Mouse (Mus musculus): ENCODE data around the gene Tns4. TPM values are rescaled to one million over a fixed set of nuclear protein-coding genes. Genes with fewer than 3 reads are reported as not detected.

Gene Tns4
- total and polyA plus RNA-seq, 2 experiments from 2014 or later = 0.05 to 0.69 TPM

DNA sequence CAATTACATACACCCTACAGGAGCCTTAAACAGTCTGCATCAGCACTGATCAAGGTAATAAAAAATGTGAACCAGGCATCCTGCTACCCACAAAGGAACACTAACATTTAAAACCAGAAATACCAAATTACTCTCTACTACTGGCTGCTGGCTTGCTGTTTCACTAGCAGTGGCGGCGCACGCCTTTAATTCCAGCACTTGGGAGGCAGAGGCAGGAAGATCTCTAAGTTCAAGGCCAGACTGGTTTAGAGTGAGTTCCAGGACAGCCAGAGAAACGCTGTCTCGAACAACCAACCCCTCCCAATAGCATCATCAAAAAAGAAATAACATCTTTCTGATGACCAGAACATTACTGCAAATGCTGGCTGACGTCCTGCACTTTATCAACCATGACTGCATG, 69.3 kb downstream of the Tns4 start:
- DNase-seq (ENCODE audit: low spot score) = no peak
- no peak for ATAC-seq (ENCODE audit: insufficient read depth, low read depth)
- no peak for TF ChIP-seq CTCF (IDR thresholded peaks at IDR 0.05; ENCODE audit: low read depth)
- TF ChIP-seq EP300 (IDR thresholded peaks at IDR 0.05; ENCODE audit: low read depth) = no peak
- Histone ChIP-seq H3K4me3 (ENCODE audit: low read depth, low read length) (no peak overlapping the region), H3K27ac (ENCODE audit: low read depth) (no peak overlapping the region), H3K36me3 (replicated peaks; ENCODE audit: control insufficient read depth, insufficient read depth, low read length) (peaks cover 49% of the 10 kb centered on the region), H3K4me2 (ENCODE audit: low read depth, low read length) (no peak overlapping the region), H3K9ac (replicated peaks; ENCODE audit: low read depth, low read length) (no peak overlapping the region), H3K9me3 (replicated peaks; ENCODE audit: control insufficient read depth, low read length) (no peaks in the 10 kb centered on the region), H3K27me3 (ENCODE audit: control insufficient read depth, insufficient read depth, low read length) (no peaks in the 10 kb centered on the region), H3K4me1 (ENCODE audit: control insufficient read depth, insufficient read depth) (peaks cover 9% of the 10 kb centered on the region)
- WGBS = 95% methylated on average over 6 of the region's 6 CpGs

Other genes starting within 250 kb of the Tns4 start
- gene Wipf2, start 225.7 kb downstream of the Tns4 start, total RNA-seq (2014; rRNA removed; ENCODE audit: low replicate concordance) = 3.4 and 6.2 TPM in 2 replicates
- 1.5 and 1.8 TPM in 2 replicates for gene Wipf2, start 225.7 kb downstream of the Tns4 start, polyA plus RNA-seq (2015; fragmentation: Nextera tagmentation; extraction: Ambion mirVana)
- 1.4 and 2.2 TPM in 2 replicates for gene Cdc6, start 181.5 kb downstream of the Tns4 start, total RNA-seq (2014; rRNA removed; ENCODE audit: low replicate concordance)
- gene Cdc6, start 181.5 kb downstream of the Tns4 start, polyA plus RNA-seq (2015; fragmentation: Nextera tagmentation; extraction: Ambion mirVana) = 4.2 and 4.5 TPM in 2 replicates
- gene Rara, start 161.5 kb downstream of the Tns4 start, total RNA-seq (2014; rRNA removed; ENCODE audit: low replicate concordance) = 24.0 and 36.2 TPM in 2 replicates
- gene Rara, start 161.5 kb downstream of the Tns4 start, polyA plus RNA-seq (2015; fragmentation: Nextera tagmentation; extraction: Ambion mirVana) = 14.7 and 15.8 TPM in 2 replicates
- 4.2 and 14.7 TPM in 2 replicates for gene Gjd3, start 106.3 kb downstream of the Tns4 start, total RNA-seq (2014; rRNA removed; ENCODE audit: low replicate concordance)
- 5.8 and 6.3 TPM in 2 replicates for gene Gjd3, start 106.3 kb downstream of the Tns4 start, polyA plus RNA-seq (2015; fragmentation: Nextera tagmentation; extraction: Ambion mirVana)
- 52.9 and 91.1 TPM in 2 replicates for gene Top2a, start 65.1 kb downstream of the Tns4 start, total RNA-seq (2014; rRNA removed; ENCODE audit: low replicate concordance)
- gene Top2a, start 65.1 kb downstream of the Tns4 start, polyA plus RNA-seq (2015; fragmentation: Nextera tagmentation; extraction: Ambion mirVana) = 38.2 and 38.9 TPM in 2 replicates
- 221 and 277 TPM in 2 replicates for gene Igfbp4, start 48.1 kb downstream of the Tns4 start, total RNA-seq (2014; rRNA removed; ENCODE audit: low replicate concordance)
- gene Igfbp4, start 48.1 kb downstream of the Tns4 start, polyA plus RNA-seq (2015; fragmentation: Nextera tagmentation; extraction: Ambion mirVana) = 186 and 201 TPM in 2 replicates
- gene Ccr7, start 65.8 kb upstream of the Tns4 start, total RNA-seq (2014; rRNA removed; ENCODE audit: low replicate concordance) = 0.73 TPM in 1 of 2 replicates, not detected in the other
- 0.11 TPM in 2 replicates for gene Ccr7, start 65.8 kb upstream of the Tns4 start, polyA plus RNA-seq (2015; fragmentation: Nextera tagmentation; extraction: Ambion mirVana)
- 53.6 and 96.9 TPM in 2 replicates for gene Smarce1, start 141.7 kb upstream of the Tns4 start, total RNA-seq (2014; rRNA removed; ENCODE audit: low replicate concordance)
- gene Smarce1, start 141.7 kb upstream of the Tns4 start, polyA plus RNA-seq (2015; fragmentation: Nextera tagmentation; extraction: Ambion mirVana) = 115 and 126 TPM in 2 replicates
- gene Krt222, start 154.8 kb upstream of the Tns4 start, total RNA-seq (2014; rRNA removed; ENCODE audit: low replicate concordance) = 4.5 and 5.7 TPM in 2 replicates
- 6.9 and 7.9 TPM in 2 replicates for gene Krt222, start 154.8 kb upstream of the Tns4 start, polyA plus RNA-seq (2015; fragmentation: Nextera tagmentation; extraction: Ambion mirVana)
- gene Krt24, start 196.0 kb upstream of the Tns4 start, total RNA-seq (2014; rRNA removed; ENCODE audit: low replicate concordance) = not detected in 2 replicates
- gene Krt24, start 196.0 kb upstream of the Tns4 start, polyA plus RNA-seq (2015; fragmentation: Nextera tagmentation; extraction: Ambion mirVana) = not detected in 2 replicates
- gene Krt25, start 233.6 kb upstream of the Tns4 start, total RNA-seq (2014; rRNA removed; ENCODE audit: low replicate concordance) = not detected in 2 replicates
- 0.07 and 0.12 TPM in 2 replicates for gene Krt25, start 233.6 kb upstream of the Tns4 start, polyA plus RNA-seq (2015; fragmentation: Nextera tagmentation; extraction: Ambion mirVana)
- gene Krt26, start 248.7 kb upstream of the Tns4 start, total RNA-seq (2014; rRNA removed; ENCODE audit: low replicate concordance) = not detected in 2 replicates
- gene Krt26, start 248.7 kb upstream of the Tns4 start, polyA plus RNA-seq (2015; fragmentation: Nextera tagmentation; extraction: Ambion mirVana) = not detected in 2 replicates